Mouse (Mus musculus) cerebellum, postnatal 14 days (tissue): Measurements from ENCODE around the gene Gm43191.
"Not testable (repeated sequence)": the region's sequence is repeated elsewhere in the genome, so short reads cannot be mapped to it uniquely, and the experiment has no call there.

Source experiments
- DNase-seq, 2 experiments: peaks; one replicate each; pipeline ENCODE4 v3.0.0; 2021; ENCODE audit warnings: mixed read lengths in 2 of 2

Gm43191 gene

GRCm38 (mm10) chr3:116681160-116681559 lies at the start of gene Gm43191:
Gm43191 (minus strand) TSS chr3:116681260.
- no peak for DNase-seq

- DNase-seq, result no peak
Measured at GRCm38 (mm10) chr3:116729483-116730174, 48.6 kb upstream of the Gm43191 start.

GRCm38 (mm10) chr3:116726807-116727206 lies 45.7 kb upstream of the Gm43191 start:
- no peak for DNase-seq

- DNase-seq, result no peak
Measured at GRCm38 (mm10) chr3:116723496-116724481, 42.7 kb upstream of the Gm43191 start.

- no peak for DNase-seq
Measured at GRCm38 (mm10) chr3:116722980-116723379, 41.9 kb upstream of the Gm43191 start.

- no peak for DNase-seq
Measured at GRCm38 (mm10) chr3:116718951-116719350, 37.9 kb upstream of the Gm43191 start.

GRCm38 (mm10) chr3:116713031-116713430 lies 32.0 kb upstream of the Gm43191 start:
- DNase-seq, result peak in 1 of 2 experiments; percentile 9

- peak in 1 of 2 experiments; percentile 67 for DNase-seq
Measured at GRCm38 (mm10) chr3:116712436-116712881, 31.4 kb upstream of the Gm43191 start, which contains the start of gene Slc35a3. Slc35a3 (minus strand) TSS chr3:116712831.

- DNase-seq, result peak; percentile 89 to 92
Measured at GRCm38 (mm10) chr3:116711624-116712435, 30.8 kb upstream of the Gm43191 start.

- DNase-seq, result no peak
Measured at GRCm38 (mm10) chr3:116710941-116711340, 29.9 kb upstream of the Gm43191 start.

GRCm38 (mm10) chr3:116705637-116706204 lies 24.7 kb upstream of the Gm43191 start:
- DNase-seq, result no peak

GRCm38 (mm10) chr3:116703835-116704234 lies 22.8 kb upstream of the Gm43191 start:
- DNase-seq, result no peak

- no peak for DNase-seq
Measured at GRCm38 (mm10) chr3:116702647-116703272, 21.7 kb upstream of the Gm43191 start.

- DNase-seq, result no peak
Measured at GRCm38 (mm10) chr3:116701601-116702000, 20.5 kb upstream of the Gm43191 start.

- peak in 1 of 2 experiments; percentile 13 for DNase-seq
Measured at GRCm38 (mm10) chr3:116698786-116699185, 17.7 kb upstream of the Gm43191 start.

- no peak for DNase-seq
Measured at GRCm38 (mm10) chr3:116695666-116695985, 14.6 kb upstream of the Gm43191 start.

- no peak for DNase-seq
Measured at GRCm38 (mm10) chr3:116694955-116695665, 14.1 kb upstream of the Gm43191 start.

GRCm38 (mm10) chr3:116694312-116694711 lies 13.3 kb upstream of the Gm43191 start:
- DNase-seq, result no peak

- not testable (repeated sequence) for DNase-seq
Measured at GRCm38 (mm10) chr3:116664281-116664680, 16.8 kb downstream of the Gm43191 start.

- peak; percentile 99 to 100 for DNase-seq
Measured at GRCm38 (mm10) chr3:116662463-116662863, 18.6 kb downstream of the Gm43191 start, which contains the start of gene Mfsd14a. Mfsd14a (minus strand) TSS chr3:116662677.

- peak in 1 of 2 experiments; percentile 54 for DNase-seq
Measured at GRCm38 (mm10) chr3:116661870-116662414, 19.1 kb downstream of the Gm43191 start.
